Mouse (Mus musculus): Measurements from ENCODE around the gene Bmpr1b. TPM values are rescaled to one million over a fixed set of nuclear protein-coding genes. Genes with fewer than 3 reads are reported as not detected.

Bmpr1b gene
- polyA plus RNA-seq, 1 experiment: not detected

- H3K27me3 ChIP-seq (replicated peaks): no peaks in the 10 kb centered on the region
- H3K4me3 ChIP-seq (replicated peaks): peak overlapping the region; percentile 16
- H3K4me1 ChIP-seq: no peaks in the 10 kb centered on the region
- H3K9me3 ChIP-seq: 0 out of 2 replicates have a peak, but pooled peaks cover 5% of the 10 kb centered on the region
- TF ChIP-seq GATA1 (IDR thresholded peaks at IDR 0.05; ENCODE audit: borderline replicate concordance, low read length) (no peak), FLI1 (IDR thresholded peaks at IDR 0.05; ENCODE audit: low read length) (no peak)
- H3K36me3 ChIP-seq (replicated peaks; ENCODE audit: low read length): no peaks in the 10 kb centered on the region
These were observed 296.7 kb downstream of the Bmpr1b start for GRCm38 (mm10) chr3:141872337-141873042.

- TF ChIP-seq GATA1 (IDR thresholded peaks at IDR 0.05; ENCODE audit: borderline replicate concordance, low read length) (no peak), FLI1 (IDR thresholded peaks at IDR 0.05; ENCODE audit: low read length) (no peak)
- H3K4me1 ChIP-seq: no peaks in the 10 kb centered on the region
- 0 out of 2 replicates have a peak, but pooled peaks cover 5% of the 10 kb centered on the region for H3K9me3 ChIP-seq
- H3K36me3 ChIP-seq (replicated peaks; ENCODE audit: low read length): no peaks in the 10 kb centered on the region
- H3K4me3 ChIP-seq (replicated peaks): no peak overlapping the region
- H3K27me3 ChIP-seq (replicated peaks): no peaks in the 10 kb centered on the region
These were observed 297.4 kb downstream of the Bmpr1b start for GRCm38 (mm10) chr3:141871805-141872204.

DNA sequence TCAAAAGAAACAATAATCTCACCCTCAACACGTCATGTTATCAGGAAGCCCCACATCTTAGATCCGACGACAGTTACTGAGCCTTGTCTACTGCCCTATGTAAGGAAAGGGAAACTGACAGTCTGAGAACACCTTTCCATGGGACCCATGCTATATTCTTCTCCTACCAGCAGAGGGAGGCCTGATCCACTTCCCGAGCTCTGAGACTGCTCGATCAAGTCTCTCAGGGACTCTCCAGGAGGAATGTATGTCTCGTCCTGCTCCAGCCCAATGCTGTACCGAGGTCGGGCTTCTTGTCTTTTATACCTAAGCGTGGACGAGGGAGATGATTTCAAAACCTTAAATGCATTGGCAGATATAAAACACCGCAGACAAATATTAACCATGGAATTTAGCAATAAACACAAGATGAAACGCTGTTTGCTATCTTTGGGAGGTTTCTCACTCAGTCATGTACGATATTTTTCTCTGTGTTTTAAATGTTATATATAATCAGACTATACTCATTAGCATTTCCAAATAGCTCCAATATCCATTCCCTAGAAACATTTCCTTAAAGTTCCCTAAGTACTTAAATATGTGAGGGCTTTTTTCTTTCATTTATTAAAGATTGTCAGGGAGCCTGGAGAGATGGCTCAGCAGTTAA is 306.3 kb downstream of the Bmpr1b start:
- H3K36me3 ChIP-seq (replicated peaks; ENCODE audit: low read length): no peaks in the 10 kb centered on the region
- TF ChIP-seq GATA1 (IDR thresholded peaks at IDR 0.05; ENCODE audit: borderline replicate concordance, low read length): no peak
- TF ChIP-seq FLI1 (IDR thresholded peaks at IDR 0.05; ENCODE audit: low read length): no peak
- H3K4me3 ChIP-seq (replicated peaks): no peak overlapping the region
- H3K9me3 ChIP-seq: no peaks in the 10 kb centered on the region
- no peaks in the 10 kb centered on the region for H3K27me3 ChIP-seq (replicated peaks)
- peaks cover 3% of the 10 kb centered on the region; the same call in 1 of the 2 replicates for H3K4me1 ChIP-seq

- TF ChIP-seq FLI1 (IDR thresholded peaks at IDR 0.05; ENCODE audit: low read length): no peak
- TF ChIP-seq GATA1 (IDR thresholded peaks at IDR 0.05; ENCODE audit: borderline replicate concordance, low read length): no peak
- Histone ChIP-seq H3K4me3 (replicated peaks) (no peak overlapping the region), H3K4me1 (no peaks in the 10 kb centered on the region), H3K27me3 (replicated peaks) (no peaks in the 10 kb centered on the region), H3K36me3 (replicated peaks; ENCODE audit: low read length) (no peaks in the 10 kb centered on the region), H3K9me3 (no peaks in the 10 kb centered on the region; the same call in 1 of the 2 replicates)
These were observed 312.1 kb downstream of the Bmpr1b start for GRCm38 (mm10) chr3:141857123-141857522.

GRCm38 (mm10) chr3:141854339-141854738 is 314.9 kb downstream of the Bmpr1b start:
- Histone ChIP-seq H3K4me1 (no peaks in the 10 kb centered on the region), H3K4me3 (replicated peaks) (no peak overlapping the region), H3K36me3 (replicated peaks; ENCODE audit: low read length) (no peaks in the 10 kb centered on the region), H3K9me3 (no peaks in the 10 kb centered on the region; the same call in 1 of the 2 replicates), H3K27me3 (replicated peaks) (no peaks in the 10 kb centered on the region)
- TF ChIP-seq GATA1 (IDR thresholded peaks at IDR 0.05; ENCODE audit: borderline replicate concordance, low read length) (no peak), FLI1 (IDR thresholded peaks at IDR 0.05; ENCODE audit: low read length) (no peak)

GRCm38 (mm10) chr3:141850141-141850540 is 319.1 kb downstream of the Bmpr1b start:
- TF ChIP-seq FLI1 (IDR thresholded peaks at IDR 0.05; ENCODE audit: low read length) (no peak), GATA1 (IDR thresholded peaks at IDR 0.05; ENCODE audit: borderline replicate concordance, low read length) (no peak)
- no peaks in the 10 kb centered on the region for H3K27me3 ChIP-seq (replicated peaks)
- H3K4me1 ChIP-seq: no peaks in the 10 kb centered on the region

DNA sequence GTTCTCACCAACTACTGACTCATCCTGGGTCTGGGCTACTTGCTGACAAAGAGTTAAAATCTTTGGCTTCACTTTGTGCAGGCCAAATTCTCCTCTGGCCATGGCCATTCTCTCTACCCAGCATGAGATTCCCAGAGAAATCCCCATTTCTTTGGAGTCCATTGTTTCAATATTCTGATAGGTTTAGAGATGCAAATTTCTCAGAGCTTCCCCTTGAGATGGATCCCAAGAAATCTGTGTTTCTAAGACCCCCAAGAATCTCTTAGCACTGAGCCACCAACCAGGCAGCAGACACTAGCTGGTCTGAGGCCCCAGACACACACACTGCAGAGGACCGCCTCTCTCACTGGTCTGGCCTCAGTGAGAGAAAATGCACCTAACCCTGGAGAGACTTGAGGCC is 320.0 kb downstream of the Bmpr1b start:
- no peaks in the 10 kb centered on the region for H3K27me3 ChIP-seq (replicated peaks)
- no peaks in the 10 kb centered on the region for H3K36me3 ChIP-seq (replicated peaks; ENCODE audit: low read length)
- no peak for TF ChIP-seq FLI1 (IDR thresholded peaks at IDR 0.05; ENCODE audit: low read length)
- no peak for TF ChIP-seq GATA1 (IDR thresholded peaks at IDR 0.05; ENCODE audit: borderline replicate concordance, low read length)
- no peak overlapping the region for H3K4me3 ChIP-seq (replicated peaks)
- no peaks in the 10 kb centered on the region; the same call in 1 of the 2 replicates for H3K9me3 ChIP-seq
- H3K4me1 ChIP-seq: no peaks in the 10 kb centered on the region

More at GRCm38 (mm10) chr3:141850141-141850540, 319.1 kb downstream of the Bmpr1b start:
- Histone ChIP-seq H3K4me3 (replicated peaks) (no peak overlapping the region), H3K36me3 (replicated peaks; ENCODE audit: low read length) (no peaks in the 10 kb centered on the region), H3K9me3 (no peaks in the 10 kb centered on the region; the same call in 1 of the 2 replicates)

DNA sequence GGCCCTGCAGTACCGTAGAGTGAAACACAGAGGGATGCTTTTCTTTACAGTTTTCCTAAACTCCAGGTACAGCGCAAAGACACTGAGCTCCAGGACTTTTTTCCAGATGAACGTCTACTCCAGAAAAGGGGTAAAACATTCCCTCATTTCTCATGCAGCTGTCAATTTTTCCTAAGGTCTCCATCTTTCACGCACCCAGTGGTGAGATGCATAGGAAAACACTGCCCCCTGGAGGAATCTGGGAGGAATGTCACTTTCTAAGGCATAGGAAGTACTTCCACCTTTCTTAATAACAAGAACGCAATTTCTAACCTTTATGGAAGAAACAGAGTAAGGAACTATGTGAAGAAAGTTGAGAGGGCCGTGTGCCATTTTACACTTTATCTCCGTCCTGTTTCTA is 330.4 kb downstream of the Bmpr1b start:
- Histone ChIP-seq H3K4me3 (replicated peaks) (no peak overlapping the region), H3K4me1 (no peaks in the 10 kb centered on the region), H3K36me3 (replicated peaks; ENCODE audit: low read length) (no peaks in the 10 kb centered on the region), H3K9me3 (no peaks in the 10 kb centered on the region), H3K27me3 (replicated peaks) (no peaks in the 10 kb centered on the region)
- TF ChIP-seq FLI1 (IDR thresholded peaks at IDR 0.05; ENCODE audit: low read length) (no peak), GATA1 (IDR thresholded peaks at IDR 0.05; ENCODE audit: borderline replicate concordance, low read length) (no peak)

- TF ChIP-seq FLI1 (IDR thresholded peaks at IDR 0.05; ENCODE audit: low read length) (no peak), GATA1 (IDR thresholded peaks at IDR 0.05; ENCODE audit: borderline replicate concordance, low read length) (no peak)
- Histone ChIP-seq H3K36me3 (replicated peaks; ENCODE audit: low read length) (no peaks in the 10 kb centered on the region), H3K4me1 (no peaks in the 10 kb centered on the region), H3K4me3 (replicated peaks) (no peak overlapping the region), H3K9me3 (no peaks in the 10 kb centered on the region), H3K27me3 (replicated peaks) (no peaks in the 10 kb centered on the region)
These were observed 338.1 kb downstream of the Bmpr1b start for GRCm38 (mm10) chr3:141831135-141831534.

DNA sequence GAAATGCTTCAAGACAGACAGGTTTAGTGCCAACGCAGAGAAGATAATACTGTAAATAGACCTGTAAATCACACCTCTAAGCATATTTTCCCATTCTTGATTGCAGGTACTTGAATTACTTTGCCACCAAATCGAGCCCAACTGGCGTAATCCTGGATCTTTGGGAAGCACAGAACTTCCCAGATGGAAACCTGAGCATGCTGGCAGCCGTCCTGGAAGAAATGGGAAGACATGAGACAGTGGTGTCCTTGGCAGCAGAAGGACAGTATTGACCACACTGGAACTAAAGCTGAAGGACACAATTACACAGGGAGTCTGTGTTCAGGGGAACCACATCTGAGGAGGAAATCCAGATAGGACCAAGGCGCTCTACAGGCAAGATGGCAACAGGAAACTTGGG is 340.9 kb downstream of the Bmpr1b start:
- no peaks in the 10 kb centered on the region for H3K36me3 ChIP-seq (replicated peaks; ENCODE audit: low read length)
- H3K4me3 ChIP-seq (replicated peaks): no peak overlapping the region
- H3K9me3 ChIP-seq: no peaks in the 10 kb centered on the region
- H3K27me3 ChIP-seq (replicated peaks): no peaks in the 10 kb centered on the region
- TF ChIP-seq GATA1 (IDR thresholded peaks at IDR 0.05; ENCODE audit: borderline replicate concordance, low read length): no peak
- no peak for TF ChIP-seq FLI1 (IDR thresholded peaks at IDR 0.05; ENCODE audit: low read length)
- no peaks in the 10 kb centered on the region for H3K4me1 ChIP-seq
